9 mouse cellular contexts compared by ENCODE assay signal in the genomic region with DNA sequence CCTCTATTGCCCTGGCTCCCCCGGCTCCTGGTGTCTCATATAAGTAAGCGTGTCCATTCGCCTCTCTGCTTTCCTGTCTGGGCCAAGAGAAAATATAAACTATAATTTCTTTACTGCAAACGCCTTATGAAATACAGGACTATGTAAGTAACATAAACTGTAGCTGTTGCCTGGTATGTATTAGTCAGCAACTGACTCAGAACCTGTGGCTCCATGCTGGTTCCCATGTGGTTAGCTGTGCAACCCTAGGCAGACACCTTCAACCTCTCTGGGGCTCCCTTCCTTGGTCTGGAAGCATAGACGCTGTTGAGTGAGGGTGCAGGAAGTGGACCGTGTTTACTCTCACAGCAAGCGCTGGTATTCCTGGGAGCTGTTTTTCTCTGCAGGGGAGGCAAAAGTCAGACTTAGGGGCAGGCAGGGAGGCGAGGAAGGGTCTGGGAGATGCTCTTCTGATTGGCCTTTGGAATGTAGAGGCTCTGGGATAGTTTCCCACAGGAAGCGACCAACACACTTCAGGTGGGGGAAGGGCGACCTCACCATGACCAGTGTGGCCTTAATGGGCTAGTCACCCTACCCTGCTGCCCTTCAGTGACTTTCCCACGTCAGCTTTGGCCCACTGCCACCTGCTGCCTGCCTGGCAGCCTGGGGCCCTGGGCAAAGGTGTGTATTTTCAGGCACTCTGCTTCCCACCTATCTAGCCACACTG.
A peak's percentile ranks its signal among the peaks of the same experiment; 100 is the strongest.
DNase-seq lines count a peak whose midpoint lies in the region; ATAC-seq and TF ChIP-seq lines count a peak whose summit lies in the region.
"Had no signal": no experiment of that assay in that cellular context is flagged by ENCODE, and none has a peak within 500 bp of the region (broad histone marks: within the 10 kb centered on the region; RNA-seq: fewer than 3 reads in every experiment).

No protein-coding gene starts in this region.

- peaks cover 41% of the 10 kb centered on the region for H3K4me1 ChIP-seq in embryonic facial prominence, embryonic 10.5 days
- peaks cover 22% of the 10 kb centered on the region for H3K4me1 ChIP-seq in intestine, embryonic 15.5 days (replicated peaks)
- peaks cover 16% of the 10 kb centered on the region for H3K4me1 ChIP-seq in liver, postnatal 0 days (ENCODE audit: insufficient read depth)
- H3K4me1 ChIP-seq in midbrain, embryonic 10.5 days = peaks cover 7% of the 10 kb centered on the region; the same call in 1 of the 2 replicates

- H3K27ac ChIP-seq in embryonic facial prominence, embryonic 10.5 days (replicated peaks) = peak overlapping the region; percentile 35
- H3K27ac ChIP-seq in intestine, embryonic 15.5 days = peak overlapping the region; percentile 92
- peak overlapping the region; percentile 81 for H3K27ac ChIP-seq in liver, postnatal 0 days (ENCODE audit: low read depth)
- no peak overlapping the region for H3K27ac ChIP-seq in midbrain, embryonic 10.5 days (replicated peaks)
- H3K27ac ChIP-seq: limb, embryonic 12.5 days had no signal

- peak; percentile 86 for ATAC-seq in Patski
- peak; percentile 5 for ATAC-seq in intestine, embryonic 15.5 days
- peak; percentile 88 for ATAC-seq in liver, postnatal 0 days

- DNase-seq in Patski (ENCODE audit: low read depth, low spot score) = peak; percentile 99
- no peak for DNase-seq in embryonic facial prominence, embryonic 10.5 days (ENCODE audit: low spot score)
- peak; percentile 86 for DNase-seq in liver, postnatal 0 days
- DNase-seq in natural killer cell, adult 2 months (ENCODE audit: low spot score in 2 of 2) = no peak
- no peak for DNase-seq in midbrain, embryonic 10.5 days (ENCODE audit: low spot score)
- DNase-seq in layer of hippocampus, adult 8-10 months (ENCODE audit: low spot score in 2 of 2) = no peak
- no peak for DNase-seq in layer of hippocampus, adult 18-20 months (ENCODE audit: low spot score in 2 of 2)

- no peak overlapping the region for H3K4me3 ChIP-seq in embryonic facial prominence, embryonic 10.5 days
- H3K4me3 ChIP-seq in intestine, embryonic 15.5 days (replicated peaks) = no peak overlapping the region
- H3K4me3 ChIP-seq in liver, postnatal 0 days (ENCODE audit: low read depth, low read length) = no peak overlapping the region
- no peak overlapping the region for H3K4me3 ChIP-seq in midbrain, embryonic 10.5 days
- H3K4me3 ChIP-seq: limb, embryonic 12.5 days had no signal

- peak overlapping the region; percentile 38 for H3K4me2 ChIP-seq in intestine, embryonic 15.5 days (replicated peaks)
- peak overlapping the region; percentile 15 for H3K4me2 ChIP-seq in liver, postnatal 0 days (ENCODE audit: low read depth, low read length)
- H3K4me2 ChIP-seq: limb, embryonic 12.5 days had no signal

- in situ Hi-C loops in Patski (cut with MboI; ENCODE audit: low pct_unique_long_range_greater_than_20kb) = loop anchor here (5.0 kb wide), 1 partner anchor 108 kb away; the partner anchor contains the start of gene Fnbp1l

- 54% methylated on average over 11 of the region's 11 CpGs for WGBS in embryonic facial prominence, embryonic 10.5 days
- 46% methylated on average over 11 of the region's 11 CpGs for WGBS in intestine, embryonic 15.5 days
- WGBS in liver, postnatal 0 days (ENCODE audit: insufficient replicate concordance) = 43% methylated on average over 11 of the region's 11 CpGs
- 81% methylated on average over 11 of the region's 11 CpGs for WGBS in midbrain, embryonic 10.5 days

- no peak for TF ChIP-seq CTCF in Patski (IDR thresholded peaks at IDR 0.05)
- TF ChIP-seq CTCF in liver, postnatal 0 days (IDR thresholded peaks at IDR 0.05; ENCODE audit: low read depth) = no peak

- no peak overlapping the region for H3K9ac ChIP-seq in intestine, embryonic 15.5 days
- H3K9ac ChIP-seq in liver, postnatal 0 days (replicated peaks) = no peak overlapping the region
- H3K9ac ChIP-seq: limb, embryonic 12.5 days had no signal

- H3K27me3 ChIP-seq in Patski = no peaks in the 10 kb centered on the region
- peaks cover 8% of the 10 kb centered on the region; the same call in 1 of the 2 replicates for H3K27me3 ChIP-seq in embryonic facial prominence, embryonic 10.5 days (replicated peaks; ENCODE audit: low read depth, poor library complexity, severe bottlenecking)
- no peaks in the 10 kb centered on the region for H3K27me3 ChIP-seq in intestine, embryonic 15.5 days (replicated peaks)
- H3K27me3 ChIP-seq in liver, postnatal 0 days (ENCODE audit: insufficient read depth, low read length) = no peaks in the 10 kb centered on the region
- H3K27me3 ChIP-seq in midbrain, embryonic 10.5 days (ENCODE audit: low read depth, poor library complexity, severe bottlenecking) = no peaks in the 10 kb centered on the region

- no peaks in the 10 kb centered on the region for H3K9me3 ChIP-seq in embryonic facial prominence, embryonic 10.5 days
- H3K9me3 ChIP-seq in intestine, embryonic 15.5 days = no peaks in the 10 kb centered on the region
- H3K9me3 ChIP-seq in liver, postnatal 0 days (ENCODE audit: low read length) = no peaks in the 10 kb centered on the region
- H3K9me3 ChIP-seq in midbrain, embryonic 10.5 days (replicated peaks) = no peaks in the 10 kb centered on the region
- H3K9me3 ChIP-seq: limb, embryonic 12.5 days had no signal

- POLR2A ChIA-PET in Patski (lab: Charles Lee) = interaction anchor here (0.6 to 1.7 kb wide), 5 partner anchors 11 to 203 kb away, joined by 3 to 6 read pairs (median 5); partner anchors contain the start of gene Fnbp1l

- CTCF ChIA-PET in Patski (lab: Charles Lee) = interaction anchor here (0.7 to 3.7 kb wide), 18 partner anchors 10 to 372 kb away, joined by 3 to 16 read pairs (median 4); no protein-coding TSS in a partner anchor

- no peak for TF ChIP-seq EP300 in liver, postnatal 0 days (IDR thresholded peaks at IDR 0.05; ENCODE audit: low read depth)

- H3K36me3 ChIP-seq in embryonic facial prominence, embryonic 10.5 days (replicated peaks) = peaks cover 17% of the 10 kb centered on the region
- no peaks in the 10 kb centered on the region for H3K36me3 ChIP-seq in intestine, embryonic 15.5 days
- H3K36me3 ChIP-seq in liver, postnatal 0 days (replicated peaks; ENCODE audit: insufficient read depth, low read length) = no peaks in the 10 kb centered on the region
- H3K36me3 ChIP-seq in midbrain, embryonic 10.5 days = peaks cover 47% of the 10 kb centered on the region

Comparison
In these comparisons a context has a peak if more than half of its experiments do, and no peak if none do; other contexts are left out.
1. ATAC-seq: peak in every context shown above with its lines; median percentile 88 in liver, postnatal 0 days; 86 in Patski; 5 in intestine, embryonic 15.5 days.
2. DNase-seq: peak in Patski (single experiment) and liver, postnatal 0 days (single experiment); none in embryonic facial prominence, embryonic 10.5 days (single experiment), natural killer cell, adult 2 months (0 of 2), midbrain, embryonic 10.5 days (single experiment), layer of hippocampus, adult 8-10 months (0 of 2) and layer of hippocampus, adult 18-20 months (0 of 2).